Mouse (Mus musculus): Measurements from ENCODE around the gene 2610001J05Rik.

The 2610001J05Rik gene

DNA sequence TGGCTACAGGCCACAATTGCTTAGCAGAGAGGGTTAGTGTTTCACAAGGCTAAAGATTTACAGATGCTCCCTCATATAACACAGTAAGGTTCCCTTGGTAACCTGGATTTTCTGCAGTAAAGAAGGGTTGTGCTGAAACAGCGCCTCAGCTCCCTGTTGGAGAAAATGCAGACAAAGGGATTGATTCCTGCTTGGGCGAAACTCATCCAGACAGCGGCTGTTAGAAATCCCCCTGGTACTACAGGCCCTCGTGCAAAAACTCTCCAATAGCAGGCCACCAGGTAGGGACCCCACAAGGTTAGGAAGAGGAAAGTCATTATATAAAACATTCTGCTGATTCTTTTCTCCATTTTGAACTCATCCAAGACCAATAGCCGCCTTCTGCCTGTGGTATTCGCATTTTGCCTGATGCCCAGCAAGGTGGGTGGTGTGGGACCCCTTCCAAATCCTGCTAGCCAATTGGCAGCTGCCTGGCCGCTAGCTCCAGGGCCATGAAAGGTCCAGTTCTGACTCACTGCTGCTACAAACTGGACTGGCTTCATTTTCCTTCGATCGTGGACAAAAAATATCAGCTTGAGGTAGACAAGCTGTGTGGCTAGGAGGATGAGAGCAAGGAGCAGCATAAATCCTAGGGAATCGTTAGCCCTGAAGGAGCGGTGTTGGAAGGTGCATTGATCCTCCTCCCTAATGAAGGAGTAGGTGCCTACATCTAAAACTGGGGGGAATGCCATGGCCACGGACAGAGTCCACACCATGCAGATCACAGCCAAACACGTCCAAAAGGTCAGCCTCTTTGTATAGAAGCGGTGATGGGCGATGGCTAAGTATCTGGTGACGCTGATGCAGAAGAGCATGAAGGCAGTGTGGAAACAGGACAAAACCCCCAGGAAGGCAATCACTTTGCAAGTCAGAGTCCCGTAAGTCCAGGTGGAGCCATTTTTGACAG, 35.3 kb downstream of the 2610001J05Rik start:
- DNase-seq (ENCODE audit: low read depth, low spot score) = peak; percentile 22

DNA sequence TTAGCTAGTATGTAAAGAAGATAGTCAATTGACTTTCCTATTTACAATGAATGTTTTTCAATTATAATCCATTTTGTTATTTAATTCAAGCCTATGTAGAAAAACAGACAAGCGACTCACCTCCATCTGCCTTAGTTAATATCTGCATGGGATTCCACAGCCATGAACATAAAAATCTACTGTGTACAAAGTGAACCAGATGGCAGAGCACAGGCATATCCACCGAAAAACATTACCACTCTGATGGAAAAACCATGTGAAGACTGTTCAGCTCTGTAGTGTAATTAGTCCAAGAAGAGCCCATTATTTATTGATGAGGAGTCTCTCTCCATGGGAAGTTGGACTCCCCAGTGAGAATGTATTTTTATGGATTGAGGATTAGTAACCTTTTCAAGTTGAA, 38.5 kb downstream of the 2610001J05Rik start:
- no peak for DNase-seq (ENCODE audit: low read depth, low spot score)

DNA sequence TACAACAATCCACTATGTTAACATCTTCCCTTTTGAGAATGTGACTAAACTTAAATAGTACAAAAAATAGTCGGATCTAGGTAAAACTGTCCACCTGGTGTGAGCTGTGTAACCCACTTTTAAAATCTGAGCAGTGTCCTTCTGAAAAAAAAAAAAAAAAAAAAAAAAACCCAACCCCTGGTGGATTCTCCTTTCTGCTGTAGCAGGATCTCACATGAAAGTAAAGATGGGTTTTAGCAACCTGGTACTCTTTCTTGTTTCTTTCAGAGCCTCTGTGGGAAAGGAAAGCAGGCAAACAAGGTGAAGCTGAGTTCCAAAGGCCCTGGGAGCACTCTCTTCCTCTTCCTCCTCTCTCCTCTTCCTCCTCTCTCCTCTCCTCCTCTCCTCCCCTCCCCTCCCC, 42.4 kb downstream of the 2610001J05Rik start:
- DNase-seq (ENCODE audit: low read depth, low spot score) = no peak

Measured in R1 (cell line).